Mouse (Mus musculus): Measurements from ENCODE around the gene Chaf1a.

Gene Chaf1a

GRCm38 (mm10) chr17:56040030-56040856 is at the start of gene Chaf1a:
Gene Chaf1a (plus strand): TSS chr17:56040439.
- in situ Hi-C loops (cut with MboI; ENCODE audit: low pct_unique_long_range_greater_than_20kb in 1 of 2, low sequenced_read_pairs in 2 of 2, unreplicated experiment in 1 of 2) = no loop called here

DNA sequence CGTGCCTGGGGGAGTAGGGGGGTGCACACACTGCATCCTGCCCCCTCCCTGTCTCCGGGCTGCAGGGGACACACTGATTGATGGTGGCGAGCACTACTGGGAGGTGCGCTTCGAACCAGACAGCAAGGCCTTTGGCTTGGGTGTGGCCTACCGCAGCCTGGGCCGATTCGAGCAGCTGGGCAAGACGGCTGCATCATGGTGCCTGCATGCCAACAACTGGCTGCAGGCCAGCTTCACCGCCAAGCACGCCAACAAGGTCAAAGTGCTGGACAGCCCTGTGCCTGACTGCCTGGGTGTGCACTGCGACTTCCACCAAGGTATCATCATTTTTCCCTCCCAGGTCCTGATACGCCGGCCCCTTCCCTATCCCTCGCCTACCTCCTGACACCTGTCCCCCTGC is 44.2 kb upstream of the Chaf1a start:
- in situ Hi-C loops (cut with MboI; ENCODE audit: low pct_unique_long_range_greater_than_20kb in 1 of 2, low sequenced_read_pairs in 2 of 2, unreplicated experiment in 1 of 2) = no loop called here

- in situ Hi-C loops (cut with MboI; ENCODE audit: low pct_unique_long_range_greater_than_20kb in 1 of 2, low sequenced_read_pairs in 2 of 2, unreplicated experiment in 1 of 2) = no loop called here
These were observed 40.3 kb upstream of the Chaf1a start for GRCm38 (mm10) chr17:55999794-56000499.

DNA sequence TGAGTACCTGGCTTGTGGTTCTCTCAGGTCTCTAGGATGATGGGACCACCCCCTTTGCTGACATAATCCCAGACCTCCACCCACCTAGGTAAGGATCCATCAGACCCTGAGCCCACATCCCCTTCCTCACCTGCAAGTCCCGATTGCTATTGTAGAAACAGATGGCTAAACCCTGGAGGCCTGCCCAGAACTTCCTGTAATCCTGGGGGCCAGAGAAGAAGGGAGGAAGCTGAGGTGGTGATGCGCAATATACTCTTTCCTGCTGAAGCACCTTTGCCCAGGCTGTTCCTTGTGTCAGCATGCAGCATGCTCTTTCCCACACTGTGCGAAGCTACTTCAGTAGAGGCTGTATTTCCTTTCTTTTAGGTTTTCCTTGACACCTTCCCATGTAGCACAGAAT is 37.2 kb upstream of the Chaf1a start:
- in situ Hi-C loops (cut with MboI; ENCODE audit: low pct_unique_long_range_greater_than_20kb in 1 of 2, low sequenced_read_pairs in 2 of 2, unreplicated experiment in 1 of 2) = no loop called here

GRCm38 (mm10) chr17:56005415-56006061 is 34.7 kb upstream of the Chaf1a start, which contains the start of the genes Stap2 and Mpnd:
Gene Stap2 (minus strand): TSS chr17:56005584.
Gene Mpnd (plus strand): TSS chr17:56005711.
- in situ Hi-C loops (cut with MboI; ENCODE audit: low pct_unique_long_range_greater_than_20kb in 1 of 2, low sequenced_read_pairs in 2 of 2, unreplicated experiment in 1 of 2) = no loop called here

DNA sequence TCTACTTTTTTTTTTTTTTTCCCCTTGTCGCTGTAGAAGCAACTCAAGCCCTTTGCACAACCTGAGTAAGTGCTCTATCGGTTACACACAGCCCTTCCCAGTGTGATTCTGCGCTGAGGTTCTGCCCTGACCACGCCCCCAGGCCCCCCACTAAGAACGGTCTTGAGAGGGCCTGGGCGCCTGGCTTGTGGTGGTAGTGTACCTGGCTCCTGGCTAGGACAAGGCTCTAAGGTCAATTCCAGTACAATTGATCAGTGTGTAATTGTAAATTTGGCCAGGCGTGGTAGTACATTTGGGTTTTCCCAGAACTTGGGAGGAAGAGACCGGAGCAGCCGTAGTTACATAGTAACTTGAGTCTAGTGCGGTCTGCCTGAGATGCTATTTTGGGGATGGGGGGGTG is 33.3 kb upstream of the Chaf1a start:
- in situ Hi-C loops (cut with MboI; ENCODE audit: low pct_unique_long_range_greater_than_20kb in 1 of 2, low sequenced_read_pairs in 2 of 2, unreplicated experiment in 1 of 2) = no loop called here

- in situ Hi-C loops (cut with MboI; ENCODE audit: low pct_unique_long_range_greater_than_20kb in 1 of 2, low sequenced_read_pairs in 2 of 2, unreplicated experiment in 1 of 2) = no loop called here
These were observed 32.5 kb upstream of the Chaf1a start for GRCm38 (mm10) chr17:56007444-56008355.

DNA sequence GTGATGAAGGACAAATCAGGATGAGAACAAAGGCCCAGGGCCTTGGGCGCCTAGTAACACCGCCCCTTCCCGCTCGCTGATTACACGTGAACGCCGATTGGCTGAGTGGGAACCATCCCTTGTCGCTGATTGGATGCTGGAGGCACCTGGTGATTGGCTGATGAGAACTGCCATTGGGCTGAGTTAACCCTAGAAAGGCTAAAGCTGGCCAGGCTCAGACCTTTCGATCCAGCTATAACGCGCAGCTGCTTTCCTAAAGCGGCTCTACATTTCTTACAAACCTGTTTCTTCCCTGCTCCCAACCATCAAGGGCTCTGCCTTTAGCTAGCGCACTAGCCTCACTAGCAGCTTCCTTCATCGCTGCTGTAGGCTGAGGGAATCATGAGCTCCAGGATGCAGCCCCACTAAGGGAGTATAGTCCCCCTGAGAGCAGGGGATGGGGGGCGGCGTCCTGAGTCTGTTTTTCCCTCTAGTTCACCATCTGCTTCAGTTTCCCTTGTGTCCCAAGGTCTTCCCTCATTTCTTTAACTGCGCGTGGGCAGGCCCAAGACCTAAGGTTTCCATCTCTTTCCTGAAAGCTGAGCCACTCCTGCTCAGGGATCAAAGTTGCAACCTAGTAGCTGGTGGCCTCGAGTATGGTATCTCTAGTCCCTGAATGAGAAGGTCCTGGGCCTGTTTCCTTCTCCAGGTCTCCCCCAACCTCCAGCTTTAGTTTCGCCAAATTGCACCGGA is 31.7 kb upstream of the Chaf1a start:
- in situ Hi-C loops (cut with MboI; ENCODE audit: low pct_unique_long_range_greater_than_20kb in 1 of 2, low sequenced_read_pairs in 2 of 2, unreplicated experiment in 1 of 2) = no loop called here

GRCm38 (mm10) chr17:56009088-56009961 is 30.9 kb upstream of the Chaf1a start:
- in situ Hi-C loops (cut with MboI; ENCODE audit: low pct_unique_long_range_greater_than_20kb in 1 of 2, low sequenced_read_pairs in 2 of 2, unreplicated experiment in 1 of 2) = no loop called here

- in situ Hi-C loops (cut with MboI; ENCODE audit: low pct_unique_long_range_greater_than_20kb in 1 of 2, low sequenced_read_pairs in 2 of 2, unreplicated experiment in 1 of 2) = no loop called here
These were observed 30.3 kb upstream of the Chaf1a start for GRCm38 (mm10) chr17:56009962-56010240.

DNA sequence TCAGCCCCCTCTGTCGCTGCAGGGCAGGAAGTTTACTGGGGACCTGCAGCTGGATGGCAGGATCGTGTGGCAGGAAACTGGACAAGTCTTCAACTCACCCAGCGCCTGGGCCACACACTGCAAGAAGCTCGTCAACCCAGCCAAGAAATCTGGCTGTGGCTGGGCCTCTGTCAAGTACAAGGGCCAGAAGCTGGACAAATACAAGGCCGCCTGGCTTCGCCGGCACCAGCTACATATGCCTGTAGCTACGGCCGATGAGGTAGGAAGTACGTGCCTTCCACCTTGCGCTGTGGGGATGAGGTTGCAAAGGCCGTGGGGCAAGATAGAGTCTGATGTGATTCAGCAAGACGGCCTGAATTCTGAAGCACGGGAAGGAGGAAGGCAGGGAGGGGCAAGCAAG is 30.0 kb upstream of the Chaf1a start:
- in situ Hi-C loops (cut with MboI; ENCODE audit: low pct_unique_long_range_greater_than_20kb in 1 of 2, low sequenced_read_pairs in 2 of 2, unreplicated experiment in 1 of 2) = no loop called here

GRCm38 (mm10) chr17:56010681-56011080 is 29.6 kb upstream of the Chaf1a start:
- in situ Hi-C loops (cut with MboI; ENCODE audit: low pct_unique_long_range_greater_than_20kb in 1 of 2, low sequenced_read_pairs in 2 of 2, unreplicated experiment in 1 of 2) = no loop called here

DNA sequence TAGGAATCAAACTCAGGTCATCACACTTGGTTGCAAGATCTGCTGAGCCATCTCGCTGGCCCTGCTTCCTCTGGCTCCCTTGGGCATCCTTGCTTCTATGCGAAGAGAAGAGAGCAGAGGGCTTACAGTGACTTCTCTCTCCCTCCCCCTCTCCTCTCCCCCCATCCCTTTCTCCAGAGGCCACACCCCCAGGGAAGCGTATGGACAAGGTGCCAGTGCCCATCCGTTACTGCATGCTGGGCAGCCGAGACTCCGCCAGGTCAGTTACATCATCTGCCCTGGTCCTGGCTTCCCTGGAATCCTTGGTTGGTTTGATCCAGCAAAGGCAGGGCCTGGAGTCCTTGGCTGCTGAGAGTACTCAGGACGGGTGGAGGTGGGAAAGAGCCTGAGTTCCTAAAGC is 28.8 kb upstream of the Chaf1a start:
- in situ Hi-C loops (cut with MboI; ENCODE audit: low pct_unique_long_range_greater_than_20kb in 1 of 2, low sequenced_read_pairs in 2 of 2, unreplicated experiment in 1 of 2) = no loop called here

GRCm38 (mm10) chr17:56015293-56015692 is 24.9 kb upstream of the Chaf1a start:
- in situ Hi-C loops (cut with MboI; ENCODE audit: low pct_unique_long_range_greater_than_20kb in 1 of 2, low sequenced_read_pairs in 2 of 2, unreplicated experiment in 1 of 2) = no loop called here

GRCm38 (mm10) chr17:56016382-56016781 is 23.9 kb upstream of the Chaf1a start:
- in situ Hi-C loops (cut with MboI; ENCODE audit: low pct_unique_long_range_greater_than_20kb in 1 of 2, low sequenced_read_pairs in 2 of 2, unreplicated experiment in 1 of 2) = no loop called here

GRCm38 (mm10) chr17:56016793-56017785 is 23.1 kb upstream of the Chaf1a start:
- in situ Hi-C loops (cut with MboI; ENCODE audit: low pct_unique_long_range_greater_than_20kb in 1 of 2, low sequenced_read_pairs in 2 of 2, unreplicated experiment in 1 of 2) = no loop called here

All from mouse embryonic stem cell (cell line).